In genomic region chr13:93957907-93958306, GRCm38 (mm10) we compare ENCODE assay signal across 16 mouse cellular contexts.
"Had no signal": no experiment of that assay in that cellular context is flagged by ENCODE, and none has a peak within 500 bp of the region (broad histone marks: within the 10 kb centered on the region; RNA-seq: fewer than 3 reads in every experiment).

No protein-coding gene starts in this region.

- H3K9me3 ChIP-seq: neural tube, embryonic 13.5 days; neural tube, embryonic 15.5 days; stomach, embryonic 15.5 days had no signal

- H3K4me1 ChIP-seq: neural tube, embryonic 13.5 days; neural tube, embryonic 15.5 days; stomach, embryonic 15.5 days had no signal

- H3K9ac ChIP-seq: neural tube, embryonic 13.5 days; neural tube, embryonic 15.5 days; stomach, embryonic 15.5 days had no signal

- H3K4me3 ChIP-seq: neural tube, embryonic 13.5 days; neural tube, embryonic 15.5 days; stomach, embryonic 15.5 days had no signal

- DNase-seq: retina, postnatal 1 day; right cerebral cortex, adult 18-20 months; right cerebral cortex, postnatal 14 days; right cerebral cortex, postnatal 25 days; right cerebral cortex, postnatal 4 days; spleen, adult 18-20 months; thymus, adult 18-20 months; thymus, adult 2 months; thymus, postnatal 14 days; thymus, postnatal 25 days; thymus, postnatal 36 days; thymus, postnatal 4 days had no signal

- H3K27ac ChIP-seq: neural tube, embryonic 13.5 days; neural tube, embryonic 15.5 days; stomach, embryonic 15.5 days; stomach, postnatal 0 days had no signal

- H3K36me3 ChIP-seq: neural tube, embryonic 13.5 days; neural tube, embryonic 15.5 days; stomach, embryonic 15.5 days had no signal

- H3K4me2 ChIP-seq: neural tube, embryonic 13.5 days; neural tube, embryonic 15.5 days; stomach, embryonic 15.5 days had no signal

- H3K27me3 ChIP-seq: neural tube, embryonic 13.5 days; neural tube, embryonic 15.5 days; stomach, embryonic 15.5 days had no signal
